Comparison of ENCODE assay signal across 26 mouse cellular contexts in genomic region chr12:33496306-33496705, GRCm38 (mm10).
"Had no signal": no experiment of that assay in that cellular context is flagged by ENCODE, and none has a peak within 500 bp of the region (broad histone marks: within the 10 kb centered on the region; RNA-seq: fewer than 3 reads in every experiment).

No protein-coding gene starts in this region.

- H3K9ac ChIP-seq: embryonic facial prominence, embryonic 12.5 days; embryonic facial prominence, embryonic 13.5 days; embryonic facial prominence, embryonic 15.5 days; forebrain, embryonic 12.5 days; forebrain, embryonic 13.5 days; forebrain, embryonic 15.5 days; forebrain, postnatal 0 days had no signal

- H3K4me3 ChIP-seq: embryonic facial prominence, embryonic 10.5 days; embryonic facial prominence, embryonic 12.5 days; embryonic facial prominence, embryonic 13.5 days; embryonic facial prominence, embryonic 15.5 days; erythroblast, embryonic 14.5 days; forebrain, embryonic 10.5 days; forebrain, embryonic 12.5 days; forebrain, embryonic 13.5 days; forebrain, embryonic 15.5 days; gastrocnemius, adult 2 months; heart, adult 2 months; heart, embryonic 10.5 days had no signal

- H3K27ac ChIP-seq: embryonic facial prominence, embryonic 10.5 days; embryonic facial prominence, embryonic 12.5 days; embryonic facial prominence, embryonic 13.5 days; embryonic facial prominence, embryonic 15.5 days; forebrain, embryonic 10.5 days; forebrain, embryonic 12.5 days; forebrain, embryonic 13.5 days; forebrain, embryonic 15.5 days; gastrocnemius, adult 2 months; heart, adult 2 months; heart, embryonic 10.5 days had no signal

- H3K4me1 ChIP-seq: embryonic facial prominence, embryonic 10.5 days; embryonic facial prominence, embryonic 12.5 days; embryonic facial prominence, embryonic 13.5 days; embryonic facial prominence, embryonic 15.5 days; forebrain, embryonic 10.5 days; forebrain, embryonic 12.5 days; forebrain, embryonic 13.5 days; forebrain, embryonic 15.5 days; heart, embryonic 10.5 days had no signal

- ATAC-seq: forebrain, embryonic 13.5 days; forebrain, embryonic 14.5 days; forebrain, embryonic 15.5 days; forebrain, embryonic 16.5 days; forebrain, postnatal 0 days had no signal

- DNase-seq: cerebellum, postnatal 10 days; cerebellum, postnatal 14 days; cerebellum, postnatal 25 days; cerebellum, postnatal 36 days; embryo, embryonic 11 days; forebrain, postnatal 0 days; gastrocnemius, adult 2 months; gastrocnemius, postnatal 10 days; gastrocnemius, postnatal 14 days; gastrocnemius, postnatal 25 days; gastrocnemius, postnatal 36 days; heart, adult 11 months; heart, adult 18-20 months; heart, adult 2 months had no signal

- H3K36me3 ChIP-seq: embryonic facial prominence, embryonic 10.5 days; embryonic facial prominence, embryonic 12.5 days; embryonic facial prominence, embryonic 13.5 days; embryonic facial prominence, embryonic 15.5 days; forebrain, embryonic 10.5 days; forebrain, embryonic 12.5 days; forebrain, embryonic 15.5 days; heart, embryonic 10.5 days had no signal

- H3K9me3 ChIP-seq: embryonic facial prominence, embryonic 10.5 days; embryonic facial prominence, embryonic 12.5 days; embryonic facial prominence, embryonic 13.5 days; embryonic facial prominence, embryonic 15.5 days; forebrain, embryonic 10.5 days; forebrain, embryonic 12.5 days; forebrain, embryonic 13.5 days; forebrain, embryonic 15.5 days; heart, embryonic 10.5 days had no signal

- H3K27me3 ChIP-seq: embryonic facial prominence, embryonic 12.5 days; embryonic facial prominence, embryonic 13.5 days; embryonic facial prominence, embryonic 15.5 days; forebrain, embryonic 12.5 days; forebrain, embryonic 13.5 days; forebrain, embryonic 15.5 days had no signal

- H3K4me2 ChIP-seq: embryonic facial prominence, embryonic 12.5 days; embryonic facial prominence, embryonic 13.5 days; embryonic facial prominence, embryonic 15.5 days; forebrain, embryonic 12.5 days; forebrain, embryonic 13.5 days; forebrain, embryonic 15.5 days had no signal
